Mouse (Mus musculus) thymus, adult 2 months (tissue): ENCODE results near the gene Tbc1d24. TPM values are rescaled to one million over a fixed set of nuclear protein-coding genes. Genes with fewer than 3 reads are reported as not detected.

Experiments
- DNase-seq: peaks from one replicate; pipeline ENCODE4 v3.0.0; 2021
- H3K27ac ChIP-seq: fragments of 200-500 bp; 2 replicates; pipeline ENCODE4 v1.5.1; 2012; ENCODE audit warnings: low read length, control low read depth; ENCODE audit not compliant: control insufficient read depth, insufficient read depth
- H3K27me3 ChIP-seq: fragments of 200-500 bp; 2 replicates; pipeline ENCODE4 v1.6.1; 2012; ENCODE audit warnings: mild to moderate bottlenecking, low read length, moderate library complexity, mixed read lengths; ENCODE audit not compliant: control insufficient read depth, insufficient read depth
- H3K36me3 ChIP-seq: fragments of 200-500 bp; 2 replicates; pipeline ENCODE4 v1.6.1; 2012; ENCODE audit warnings: mild to moderate bottlenecking, low read length, moderate library complexity; ENCODE audit not compliant: control insufficient read depth, insufficient read depth
- H3K4me1 ChIP-seq: fragments of 200-500 bp; replicated peaks from 2 replicates; pipeline ENCODE4 v1.6.1; 2012; ENCODE audit warnings: low read length; ENCODE audit not compliant: control insufficient read depth, insufficient read depth
- H3K4me3 ChIP-seq: fragments of 200-500 bp; 2 replicates; pipeline ENCODE4 v1.5.1; 2012; ENCODE audit warnings: mild to moderate bottlenecking, low read length, control low read depth, moderate library complexity; ENCODE audit not compliant: control insufficient read depth, insufficient read depth
- CTCF ChIP-seq: fragments of 200-500 bp; IDR thresholded peaks from 2 replicates; pipeline ENCODE4 v1.5.1; 2012; ENCODE audit warnings: mild to moderate bottlenecking, control low read depth, low read length, moderate library complexity, borderline replicate concordance; ENCODE audit not compliant: control insufficient read depth, poor library complexity, insufficient read depth; ENCODE audit errors: extremely low read depth
- POLR2A ChIP-seq: fragments of 200-500 bp; IDR thresholded peaks from 2 replicates; pipeline ENCODE4 v1.6.1; 2012; ENCODE audit warnings: mild to moderate bottlenecking, low read length, control low read depth, moderate library complexity; ENCODE audit not compliant: control insufficient read depth, poor library complexity, insufficient read depth; ENCODE audit errors: extremely low read depth
- WGBS: fragments of 180-500 bp; shearing (Covaris S2); methylation state at CpG from one replicate; pipeline ENCODE4 v1.1.7; 2018; 5-methylcytosine and 5-hydroxymethylcytosine counted together
- polyA plus RNA-seq: library from polyadenylated mRNA; depleted of rRNA; stranded (reverse); fragments of >200 nt; gene quantifications from 2 replicates; pipeline ENCODE4 v1.2.3, GENCODE M21; 2012

Tbc1d24 gene
- polyA plus RNA-seq, 1 experiment, result 14.5 TPM

DNA sequence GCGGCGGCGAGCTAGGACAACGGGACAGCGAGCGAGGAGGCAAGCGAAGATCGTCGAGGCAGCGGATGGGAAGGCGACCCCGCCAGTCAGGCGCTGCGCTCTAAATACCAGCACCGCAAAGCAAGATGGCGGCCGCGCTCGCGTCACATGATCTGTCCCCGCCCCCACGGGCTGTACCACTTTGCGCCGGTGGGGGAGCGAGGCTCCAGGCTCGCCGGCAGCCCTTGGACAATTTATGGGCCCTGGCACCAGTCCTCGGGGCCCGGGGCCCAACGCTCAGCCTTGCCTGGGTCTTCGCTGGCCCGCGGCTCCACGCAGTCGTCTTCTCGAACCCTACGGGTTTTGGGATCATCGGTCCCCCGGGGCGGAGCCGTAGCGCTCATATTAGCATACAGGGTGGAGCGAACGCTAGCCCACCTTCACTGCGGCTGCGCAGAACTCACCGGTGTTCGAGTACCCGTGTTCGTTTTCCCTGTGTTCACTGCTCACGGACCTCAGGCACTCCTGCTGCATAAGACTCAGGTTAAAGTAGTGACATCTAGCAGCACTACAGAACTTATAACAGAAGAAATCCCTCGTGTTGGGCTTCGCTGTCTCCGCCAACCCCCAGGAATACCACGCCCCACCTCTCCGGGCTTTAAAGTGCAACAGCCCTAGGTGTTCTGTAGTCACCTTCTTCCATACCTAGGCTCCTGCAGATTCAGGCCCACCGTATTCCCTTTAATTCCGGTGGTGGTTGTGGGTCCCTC, 35.9 kb downstream of the Tbc1d24 start, which contains the start of gene Atp6v0c:
Atp6v0c (minus strand) TSS at position 386 of the 749 bp plus-strand sequence.
- peak; percentile 80 for TF ChIP-seq POLR2A
- peak; percentile 38; the same call in 1 of the 2 replicates for TF ChIP-seq CTCF
- H3K27ac ChIP-seq, result peak within 1 kb of the TSS; percentile 70
- H3K4me1 ChIP-seq, result peaks cover 17% of the 10 kb centered on the region
- H3K27me3 ChIP-seq, result no peaks in the 10 kb centered on the region
- H3K36me3 ChIP-seq, result peaks cover 6% of the 10 kb centered on the region; the same call in 1 of the 2 replicates
- DNase-seq, result peak; percentile 92
- peak within 1 kb of the TSS; percentile 83 for H3K4me3 ChIP-seq
- WGBS, result under 1% methylated on average over 58 of the region's 58 CpGs

DNA sequence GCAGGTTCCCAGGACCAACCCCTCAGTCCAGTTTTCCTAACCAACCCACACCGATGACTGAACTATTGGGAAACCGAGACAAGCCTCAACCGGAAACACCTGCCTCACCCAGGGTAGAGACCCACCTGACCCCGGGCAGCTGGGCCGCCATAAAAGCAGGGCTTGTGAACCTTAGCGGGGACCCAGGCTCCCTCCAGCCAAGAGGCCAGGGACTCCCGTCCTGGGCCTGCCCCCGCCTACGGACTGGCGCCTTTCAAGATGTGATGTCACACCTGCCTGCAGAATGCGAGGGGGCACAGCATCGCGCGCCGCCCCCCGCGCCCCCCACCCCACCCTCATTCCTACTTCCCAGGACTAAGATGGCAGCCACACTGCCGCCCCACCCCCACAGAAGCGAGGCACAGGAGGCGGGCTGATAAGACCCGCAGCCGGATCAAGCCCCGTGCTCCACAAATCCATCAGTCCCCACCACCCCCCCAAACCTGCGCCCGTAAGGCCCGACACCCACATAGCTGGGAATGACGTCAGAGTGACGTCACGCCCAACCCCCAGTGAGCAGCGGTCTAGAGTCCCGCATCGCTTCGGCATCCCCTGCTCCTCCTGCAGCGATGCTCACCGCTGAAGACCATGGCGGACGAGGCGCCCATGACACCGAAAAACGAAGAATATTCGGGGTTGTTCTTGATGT, 36.6 kb downstream of the Tbc1d24 start:
- H3K36me3 ChIP-seq, result peaks cover 6% of the 10 kb centered on the region; the same call in 1 of the 2 replicates
- H3K4me3 ChIP-seq, result peak overlapping the region; percentile 83
- DNase-seq, result peak; percentile 67
- under 1% methylated on average over 41 of the region's 41 CpGs for WGBS
- no peaks in the 10 kb centered on the region for H3K27me3 ChIP-seq
- peak; percentile 13; the same call in 1 of the 2 replicates for TF ChIP-seq CTCF
- TF ChIP-seq POLR2A, result no peak
- peak overlapping the region; percentile 65 for H3K27ac ChIP-seq
- peaks cover 17% of the 10 kb centered on the region for H3K4me1 ChIP-seq

DNA sequence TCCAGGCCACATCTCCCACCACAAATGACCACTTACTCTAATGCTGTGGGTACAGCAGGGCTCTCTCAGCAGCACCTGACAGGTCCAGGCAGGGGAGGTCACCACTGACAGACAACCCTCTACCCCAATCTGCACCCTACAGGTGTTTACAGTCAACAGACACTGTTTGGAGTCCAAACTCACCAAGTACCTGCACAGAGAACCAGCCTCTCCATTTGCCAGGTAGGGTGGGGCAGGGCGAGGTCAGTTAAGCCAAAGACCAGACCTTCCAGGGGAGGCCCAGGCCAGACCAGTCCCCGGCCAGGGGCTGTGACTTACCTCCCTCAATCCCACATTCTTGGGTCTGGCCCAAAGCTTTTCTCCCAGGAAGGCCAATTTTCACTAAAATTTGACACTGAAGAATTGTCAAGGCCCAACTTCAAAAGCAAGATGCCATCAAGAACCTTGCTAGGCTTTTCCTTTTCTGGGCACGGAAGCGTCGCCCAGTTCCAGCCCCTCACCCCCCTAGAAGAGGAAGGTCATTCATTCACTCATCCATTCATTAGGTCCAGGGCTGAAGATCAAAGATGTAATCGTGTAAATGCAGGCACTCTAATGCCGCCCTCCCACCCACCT, 37.4 kb downstream of the Tbc1d24 start:
- Histone ChIP-seq H3K27me3 (no peaks in the 10 kb centered on the region), H3K4me1 (peaks cover 21% of the 10 kb centered on the region), H3K4me3 (peak overlapping the region; percentile 83), H3K36me3 (peaks cover 6% of the 10 kb centered on the region; the same call in 1 of the 2 replicates), H3K27ac (peak overlapping the region; percentile 56; the same call in 1 of the 2 replicates)
- no peak for DNase-seq
- TF ChIP-seq POLR2A, result no peak
- no peak for TF ChIP-seq CTCF
- WGBS, result 46% methylated on average over 7 of the region's 7 CpGs

DNA sequence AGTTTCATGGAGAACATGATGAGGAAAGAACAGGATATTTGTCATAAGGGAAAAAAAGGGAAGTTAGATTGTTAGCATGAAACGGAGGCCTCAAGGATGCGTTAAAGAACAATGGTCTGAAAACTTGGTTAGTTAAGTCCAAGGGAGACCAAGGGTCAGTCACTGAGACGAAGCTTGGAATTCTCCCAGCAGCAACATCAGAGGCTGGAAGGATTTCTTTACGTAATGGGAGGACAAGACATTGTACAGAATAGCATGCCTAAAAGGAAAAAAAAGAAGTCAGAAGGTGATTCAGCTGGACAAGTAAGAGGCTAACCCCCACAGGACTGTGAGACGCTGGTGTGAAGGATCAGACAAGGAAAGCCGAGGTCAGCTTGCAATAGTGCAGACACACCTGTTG, 38.2 kb downstream of the Tbc1d24 start:
- H3K27me3 ChIP-seq, result no peaks in the 10 kb centered on the region
- DNase-seq, result no peak
- no peak overlapping the region for H3K4me3 ChIP-seq

DNA sequence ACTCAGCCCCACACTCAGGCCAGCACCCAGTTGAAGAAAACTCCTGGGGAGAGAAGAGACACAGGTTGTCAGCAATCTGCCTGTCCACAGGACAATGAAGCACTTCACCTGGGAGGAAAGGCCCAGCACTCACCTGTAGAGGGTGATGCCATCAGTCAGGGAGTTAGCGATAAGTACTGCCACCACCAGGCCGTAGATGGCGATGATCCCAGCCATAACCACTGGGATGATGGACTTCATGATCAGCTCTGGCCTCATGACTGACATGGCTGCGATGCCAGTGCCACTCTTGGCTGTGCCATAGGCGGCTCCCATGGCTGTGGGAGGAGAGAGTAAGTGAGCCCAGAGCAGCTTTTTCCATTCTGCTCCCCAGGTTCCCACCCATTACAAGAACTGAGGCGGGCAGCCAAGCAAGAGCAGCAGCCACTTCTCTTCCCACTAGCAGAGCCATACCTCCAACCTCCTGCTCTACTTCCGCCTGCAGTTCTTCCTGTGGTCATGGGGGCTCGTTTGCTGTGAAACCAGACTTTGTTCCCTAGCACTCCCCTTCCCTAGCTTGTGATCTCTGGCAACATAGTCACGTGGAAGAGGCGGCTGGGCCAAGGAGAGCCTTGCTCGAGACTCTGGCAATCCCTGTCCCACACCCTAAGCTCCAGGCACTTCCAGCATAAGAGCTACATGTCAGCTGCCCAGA, 40.6 kb downstream of the Tbc1d24 start:
- H3K27me3 ChIP-seq, result no peaks in the 10 kb centered on the region
- H3K4me1 ChIP-seq, result peaks cover 21% of the 10 kb centered on the region
- no peak overlapping the region for H3K4me3 ChIP-seq
- no peak for DNase-seq
- 85% methylated on average over 11 of the region's 11 CpGs for WGBS
- H3K36me3 ChIP-seq, result peaks cover 6% of the 10 kb centered on the region; the same call in 1 of the 2 replicates
- no peak for TF ChIP-seq POLR2A
- TF ChIP-seq CTCF, result no peak
- H3K27ac ChIP-seq, result no peak overlapping the region

More for the DNA sequence above, 38.2 kb downstream of the Tbc1d24 start:
- peaks cover 27% of the 10 kb centered on the region for H3K4me1 ChIP-seq
- no peak for TF ChIP-seq POLR2A
- no peak for TF ChIP-seq CTCF
- H3K27ac ChIP-seq, result no peak overlapping the region
- 78% methylated on average over 6 of the region's 6 CpGs for WGBS
- peaks cover 6% of the 10 kb centered on the region; the same call in 1 of the 2 replicates for H3K36me3 ChIP-seq
